Comparison of ENCODE assay signal across 8 mouse cellular contexts in genomic region chr4:108878963-108879822, GRCm38 (mm10). TPM values are rescaled to one million over a fixed set of nuclear protein-coding genes. Genes with fewer than 3 reads are reported as not detected.
DNase-seq lines count a peak whose midpoint lies in the region; ATAC-seq and TF ChIP-seq lines count a peak whose summit lies in the region.

TSS of gene Rab3b (plus strand) at chr4:108879063.

- H3K36me3 ChIP-seq in hindbrain, postnatal 0 days (ENCODE audit: insufficient read depth, low read length): no peaks in the 10 kb centered on the region

- peak; percentile 88 for ATAC-seq in hindbrain, postnatal 0 days

- peak within 1 kb of the TSS; percentile 77 for H3K9ac ChIP-seq in hindbrain, postnatal 0 days (replicated peaks; ENCODE audit: low read length)

- H3K4me1 ChIP-seq in hindbrain, postnatal 0 days (ENCODE audit: insufficient read depth, low read length): peaks cover 5% of the 10 kb centered on the region; the same call in 1 of the 2 replicates

- DNase-seq in adrenal gland, adult 2 months: peak; percentile 65
- peak; percentile 14 to 19 for DNase-seq in cerebellum, postnatal 36 days
- DNase-seq in frontal cortex, postnatal 36 days (ENCODE audit: low spot score in 2 of 2): peak; percentile 18 to 32
- DNase-seq in hindbrain, postnatal 0 days (ENCODE audit: low spot score): peak; percentile 86
- peak; percentile 62 to 65 for DNase-seq in left cerebral cortex, adult 2 months (ENCODE audit: extremely low spot score in 1 of 2, low spot score in 2 of 2)
- DNase-seq in lung, postnatal 4 days: peak; percentile 58 to 61
- DNase-seq in right cerebral cortex, adult 2 months (ENCODE audit: low spot score in 2 of 2): peak; percentile 48 to 59
- peak; percentile 54 for DNase-seq in urinary bladder, postnatal 25 days (ENCODE audit: low spot score)

- peak within 1 kb of the TSS; percentile 77 for H3K27ac ChIP-seq in hindbrain, postnatal 0 days
- H3K27ac ChIP-seq in left cerebral cortex, adult 2 months: no peak within 1 kb of the TSS

- no peaks in the 10 kb centered on the region for H3K9me3 ChIP-seq in hindbrain, postnatal 0 days (ENCODE audit: low read length)

- intact Hi-C loops in left cerebral cortex, adult 2 months (cut with DNase I): no loop called here

- no peaks in the 10 kb centered on the region for H3K27me3 ChIP-seq in hindbrain, postnatal 0 days (ENCODE audit: insufficient read depth, low read length)

- no peak; the same call in 1 of the 2 replicates for TF ChIP-seq CTCF in hindbrain, postnatal 0 days (IDR thresholded peaks at IDR 0.05; ENCODE audit: low read depth)
- no peak for TF ChIP-seq CTCF in left cerebral cortex, adult 2 months (IDR thresholded peaks at IDR 0.05)

- H3K4me3 ChIP-seq in hindbrain, postnatal 0 days (ENCODE audit: low read length): peak within 1 kb of the TSS; percentile 79
- peak within 1 kb of the TSS; percentile 55 for H3K4me3 ChIP-seq in left cerebral cortex, adult 2 months

- H3K4me2 ChIP-seq in hindbrain, postnatal 0 days (ENCODE audit: low read depth, low read length): peak within 1 kb of the TSS; percentile 89

- WGBS in hindbrain, postnatal 0 days: 1% methylated on average over 46 of the region's 46 CpGs

RNA-seq across cellular contexts. Expression of gene Rab3b, which starts in this region (rescaled TPM):
- 10 to 100 TPM; 38.6 to 51.5 TPM for total RNA-seq in adrenal gland, adult 2 months (2021)
- 41.6 and 46.6 TPM in 2 replicates for polyA plus RNA-seq in adrenal gland, adult 2 months (2012; rRNA removed)
- 76.3 and 99.1 TPM in 2 replicates for total RNA-seq in hindbrain, postnatal 0 days (2014; rRNA removed)
- polyA plus RNA-seq in hindbrain, postnatal 0 days (2015; fragmentation: Nextera tagmentation; extraction: Ambion mirVana): 289 and 314 TPM in 2 replicates
- 10 to 100 TPM; 79.7 to 81.2 TPM for total RNA-seq in left cerebral cortex, adult 2 months (2021)

Comparison
In these comparisons a context has a peak if more than half of its experiments do, and no peak if none do; other contexts are left out.
1. DNase-seq: peak in every context shown above with its lines; median percentile 86 in hindbrain, postnatal 0 days; 65 in adrenal gland, adult 2 months; 64 in left cerebral cortex, adult 2 months; 60 in lung, postnatal 4 days; 54 in urinary bladder, postnatal 25 days; 54 in right cerebral cortex, adult 2 months; 25 in frontal cortex, postnatal 36 days; 16 in cerebellum, postnatal 36 days.